Mouse (Mus musculus) kidney, adult 8-10 months (tissue): Measurements from ENCODE around the gene Pde1a.

Experiments used
- DNase-seq, 2 experiments: peaks; one replicate each; pipeline ENCODE4 v3.0.0; 2022

Gene Pde1a

DNA sequence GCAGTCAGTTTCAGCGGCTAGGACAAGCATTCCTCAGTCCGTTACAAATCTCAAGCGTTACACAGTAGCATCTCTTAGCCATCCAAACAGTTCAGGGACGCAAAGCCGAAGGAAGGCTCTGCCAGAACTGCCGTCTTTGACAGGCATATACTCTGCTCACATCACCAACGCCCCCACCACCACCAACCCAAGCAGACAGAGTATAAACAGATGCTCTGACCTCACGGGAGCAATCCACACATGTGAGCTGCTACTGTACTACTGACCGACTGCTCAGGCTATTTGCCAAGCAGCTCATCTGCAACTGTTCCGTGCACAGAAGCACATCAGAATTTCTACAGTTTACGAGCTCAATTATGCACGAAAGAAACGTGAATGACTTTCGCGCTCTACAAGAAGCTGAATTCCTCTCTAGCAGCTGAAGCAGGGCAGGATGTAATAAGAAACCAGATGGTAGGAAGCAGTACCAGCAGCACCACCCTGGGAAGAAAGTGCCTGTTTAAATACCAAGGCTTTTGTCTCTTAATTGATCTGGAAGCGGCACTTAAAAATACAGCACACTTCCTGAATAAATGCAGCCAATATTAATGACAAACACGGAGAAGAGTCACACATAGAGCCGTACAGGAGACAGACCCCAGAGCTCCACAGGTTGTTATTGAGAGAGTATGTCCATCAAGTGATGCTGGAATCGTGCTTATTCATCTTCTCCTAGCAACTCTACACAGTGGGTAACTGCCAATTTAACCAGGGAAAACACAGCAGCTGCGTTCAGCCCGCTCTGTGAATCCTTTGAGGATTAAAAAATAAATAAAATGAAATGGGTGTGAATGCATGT lies at the start of gene Pde1a:
Gene Pde1a (minus strand): TSS at position 598 of the 838 bp plus-strand sequence.
- peak in 1 of 2 experiments; percentile 2 for DNase-seq

GRCm38 (mm10) chr2:80178608-80179280 lies 49.5 kb upstream of the Pde1a start:
- DNase-seq = no peak

- DNase-seq = no peak
These were observed 48.9 kb upstream of the Pde1a start for GRCm38 (mm10) chr2:80178154-80178553.

DNA sequence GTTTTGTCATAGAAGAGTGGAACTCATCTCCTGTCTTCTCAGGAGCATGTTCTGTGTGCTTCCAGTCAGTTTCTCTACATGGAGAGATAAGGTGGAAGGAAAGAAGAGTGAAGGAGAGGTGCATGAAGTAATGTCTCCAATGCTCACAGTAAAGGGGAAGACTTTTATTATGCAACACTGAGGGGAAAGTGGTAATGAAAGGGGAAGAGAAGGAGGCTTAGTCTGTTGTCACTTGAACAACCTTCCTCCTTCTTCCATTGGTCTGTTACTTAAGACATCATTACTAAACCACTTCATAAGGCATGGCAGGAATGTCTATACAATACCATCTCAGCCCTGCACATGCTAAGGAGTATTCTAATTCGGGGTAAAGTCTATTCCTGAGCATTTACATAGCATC lies 38.8 kb upstream of the Pde1a start:
- no peak for DNase-seq

- DNase-seq = no peak
These were observed 29.5 kb upstream of the Pde1a start for GRCm38 (mm10) chr2:80158784-80159183.

GRCm38 (mm10) chr2:80158196-80158595 lies 28.9 kb upstream of the Pde1a start:
- DNase-seq = no peak

DNA sequence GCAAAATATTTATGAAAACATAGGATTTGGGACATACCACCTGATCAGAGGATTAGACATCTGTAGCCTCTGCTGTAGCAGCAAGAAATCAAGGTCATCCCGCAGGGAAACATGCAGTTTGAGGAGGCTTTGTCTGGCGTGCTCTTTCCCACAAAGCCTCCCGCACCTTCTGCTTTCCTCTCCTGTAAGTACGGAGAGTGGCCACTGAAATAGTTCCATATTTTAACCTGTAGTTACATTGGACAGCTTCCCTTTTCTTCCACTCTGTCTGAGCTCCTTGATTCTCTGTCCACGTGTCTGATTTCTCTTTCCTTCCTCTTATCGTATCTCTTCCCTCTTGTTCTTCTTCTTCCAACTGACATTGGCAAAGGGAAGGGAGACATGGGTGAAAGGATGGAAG lies 20.8 kb upstream of the Pde1a start:
- no peak for DNase-seq

- DNase-seq = no peak
These were observed 20.1 kb upstream of the Pde1a start for GRCm38 (mm10) chr2:80149332-80149731.

DNA sequence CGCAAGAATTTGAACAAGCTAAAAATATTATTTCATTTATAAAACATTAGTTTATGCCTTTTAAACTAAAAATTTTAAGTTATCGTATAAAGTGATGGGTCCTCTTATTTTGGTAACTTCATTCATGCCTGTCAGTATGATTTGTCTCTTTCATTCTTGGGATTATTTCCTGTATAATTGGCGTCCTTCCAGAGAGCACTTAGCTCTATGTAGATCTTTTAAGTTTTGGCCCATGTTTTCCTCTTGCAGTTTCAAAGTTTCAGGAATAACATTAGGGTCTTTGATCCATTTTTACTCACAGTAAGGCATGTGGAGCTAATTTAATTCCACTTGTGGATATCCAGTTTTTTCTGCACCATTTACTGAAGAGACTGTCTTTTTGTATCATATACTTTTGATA lies 5.8 kb upstream of the Pde1a start:
- no peak for DNase-seq

GRCm38 (mm10) chr2:80132677-80133076 lies 3.4 kb upstream of the Pde1a start:
- no peak for DNase-seq

GRCm38 (mm10) chr2:80126663-80127062 lies 2.6 kb downstream of the Pde1a start:
- DNase-seq = peak in 1 of 2 experiments; percentile 8

GRCm38 (mm10) chr2:80086891-80087290 lies 42.4 kb downstream of the Pde1a start:
- DNase-seq = peak; percentile 43 to 49

DNA sequence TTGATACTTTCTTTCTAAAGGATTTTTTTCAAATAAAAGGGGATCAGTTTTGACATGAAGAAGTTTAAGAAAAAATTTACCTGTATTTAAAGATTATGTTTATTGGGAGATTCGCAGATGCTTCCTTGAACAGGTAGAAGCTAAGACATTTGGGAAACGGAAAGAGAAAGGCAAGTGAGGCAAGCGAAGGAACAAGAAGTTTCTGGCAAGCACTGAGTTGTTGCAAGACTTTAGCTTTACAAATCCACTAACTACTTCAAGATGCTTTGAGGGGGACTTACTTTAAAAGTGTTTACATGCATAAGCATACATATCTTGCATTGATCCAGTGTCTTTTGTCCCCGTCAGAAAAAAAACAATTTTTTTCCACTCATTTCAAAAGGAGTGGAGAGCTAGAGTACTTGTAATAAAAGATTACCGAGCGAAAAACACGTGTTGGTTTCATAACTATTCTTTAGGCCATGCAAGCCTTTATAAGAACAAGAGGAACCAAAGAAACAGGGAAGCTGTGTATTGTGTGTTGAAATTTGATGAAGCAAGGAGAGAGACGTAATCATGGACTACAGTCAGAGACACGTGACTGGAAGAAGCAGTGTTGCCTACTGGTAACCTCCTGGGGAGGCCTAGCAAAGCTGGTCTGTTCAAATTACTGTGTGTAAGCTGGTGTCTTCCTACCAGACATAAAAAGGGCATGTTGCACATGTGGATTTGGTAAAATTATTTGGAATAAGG lies 49.0 kb downstream of the Pde1a start:
- DNase-seq = no peak

GRCm38 (mm10) chr2:80079618-80080017 lies 49.6 kb downstream of the Pde1a start:
- no peak for DNase-seq

- DNase-seq = no peak
These were observed 52.9 kb downstream of the Pde1a start for GRCm38 (mm10) chr2:80076323-80076722.

DNA sequence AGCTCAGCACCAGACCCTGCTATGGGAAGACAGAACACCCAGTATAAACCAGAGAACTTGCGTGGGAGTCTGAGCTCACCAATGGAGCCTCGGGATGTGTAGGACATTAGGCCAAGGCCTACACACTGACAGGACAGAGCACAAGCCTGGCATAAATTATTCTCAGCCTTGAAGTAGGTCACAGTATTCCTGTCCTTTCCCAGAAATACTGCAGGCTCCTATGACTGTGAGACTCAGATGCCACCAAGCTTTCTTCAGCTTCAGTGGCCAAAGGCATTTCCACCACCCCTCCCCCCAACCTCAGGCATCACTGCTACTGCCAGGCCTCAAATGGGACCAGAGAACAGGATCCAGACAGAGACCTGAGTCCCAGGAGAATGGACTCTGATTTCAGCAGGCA lies 54.7 kb downstream of the Pde1a start:
- DNase-seq = peak in 1 of 2 experiments; percentile 9

GRCm38 (mm10) chr2:80074046-80074445 lies 55.2 kb downstream of the Pde1a start:
- DNase-seq = no peak

DNA sequence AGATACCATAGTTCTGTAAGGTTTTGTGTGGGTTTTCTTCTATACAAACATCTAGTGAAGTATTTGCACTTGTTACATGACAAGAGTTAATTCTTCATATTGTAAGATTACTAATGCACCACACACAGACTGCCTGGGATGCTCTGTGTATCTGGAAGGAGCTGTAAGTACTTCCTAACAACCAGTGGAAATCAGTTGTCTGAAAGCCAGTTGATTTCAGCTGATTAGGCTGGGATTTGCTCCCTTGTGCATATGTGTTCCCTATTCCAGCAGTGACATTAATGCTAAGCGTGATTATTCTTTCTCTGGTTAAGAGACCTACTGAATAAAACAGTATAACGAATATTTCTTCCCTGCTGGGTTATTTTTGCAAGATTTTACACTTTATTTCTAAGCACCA lies 55.8 kb downstream of the Pde1a start:
- no peak for DNase-seq

GRCm38 (mm10) chr2:80069745-80070144 lies 59.5 kb downstream of the Pde1a start:
- no peak for DNase-seq

- no peak for DNase-seq
These were observed 62.8 kb downstream of the Pde1a start for GRCm38 (mm10) chr2:80066449-80066848.

GRCm38 (mm10) chr2:80056062-80056461 lies 73.2 kb downstream of the Pde1a start:
- DNase-seq = no peak

GRCm38 (mm10) chr2:80054042-80054441 lies 75.2 kb downstream of the Pde1a start:
- no peak for DNase-seq

- no peak for DNase-seq
These were observed 82.3 kb downstream of the Pde1a start for GRCm38 (mm10) chr2:80046751-80047513.
